Mouse (Mus musculus) neural tube, embryonic 12.5 days (tissue): ENCODE measurements around the gene Dscaml1. TPM values are rescaled to one million over a fixed set of nuclear protein-coding genes. Genes with fewer than 3 reads are reported as not detected.

ENCODE experiments used
- ATAC-seq: fragments of 200-750 bp; cut with Nextera tagmentation; 2 replicates; pipeline ENCODE4 v1.8.0; 2017; ENCODE audit warnings: low read depth, mild to moderate bottlenecking, moderate TSS enrichment, moderate library complexity; ENCODE audit not compliant: low FRiP score
- H3K27ac ChIP-seq: fragments of 300-500 bp; sonication (generic); 2 replicates; pipeline ENCODE4 v1.5.1; 2016
- H3K27me3 ChIP-seq: fragments of 300-500 bp; sonication (generic); replicated peaks from 2 replicates; pipeline ENCODE4 v1.6.1; 2016; ENCODE audit warnings: mild to moderate bottlenecking
- H3K36me3 ChIP-seq: fragments of 300-500 bp; sonication (generic); 2 replicates; pipeline ENCODE4 v1.6.1; 2016; ENCODE audit warnings: mild to moderate bottlenecking
- H3K4me1 ChIP-seq: fragments of 300-500 bp; sonication (generic); 2 replicates; pipeline ENCODE4 v1.6.1; 2016
- H3K4me2 ChIP-seq: fragments of 300-500 bp; sonication (generic); replicated peaks from 2 replicates; pipeline ENCODE4 v1.6.1; 2016; ENCODE audit warnings: mild to moderate bottlenecking
- H3K4me3 ChIP-seq: fragments of 300-500 bp; sonication (generic); 2 replicates; pipeline ENCODE4 v1.5.1; 2016
- H3K9ac ChIP-seq: fragments of 300-500 bp; sonication (generic); 2 replicates; pipeline ENCODE4 v1.6.1; 2016; ENCODE audit warnings: mild to moderate bottlenecking
- H3K9me3 ChIP-seq: fragments of 300-500 bp; sonication (generic); 2 replicates; pipeline ENCODE4 v1.6.1; 2016; ENCODE audit warnings: mild to moderate bottlenecking
- WGBS: fragments of 180-500 bp; shearing (Covaris S2); methylation state at CpG from one replicate; pipeline ENCODE4 v1.1.7; 2016; 5-methylcytosine and 5-hydroxymethylcytosine counted together
- polyA plus RNA-seq: library from polyadenylated mRNA; unstranded; fragments of >200 nt; fragmentation: Nextera tagmentation; extraction: Ambion mirVana; gene quantifications from 2 replicates; pipeline ENCODE4 v1.2.1, GENCODE M21; 2016

Dscaml1 gene
- polyA plus RNA-seq, 1 experiment from 2014 or later, result 6.5 TPM

DNA sequence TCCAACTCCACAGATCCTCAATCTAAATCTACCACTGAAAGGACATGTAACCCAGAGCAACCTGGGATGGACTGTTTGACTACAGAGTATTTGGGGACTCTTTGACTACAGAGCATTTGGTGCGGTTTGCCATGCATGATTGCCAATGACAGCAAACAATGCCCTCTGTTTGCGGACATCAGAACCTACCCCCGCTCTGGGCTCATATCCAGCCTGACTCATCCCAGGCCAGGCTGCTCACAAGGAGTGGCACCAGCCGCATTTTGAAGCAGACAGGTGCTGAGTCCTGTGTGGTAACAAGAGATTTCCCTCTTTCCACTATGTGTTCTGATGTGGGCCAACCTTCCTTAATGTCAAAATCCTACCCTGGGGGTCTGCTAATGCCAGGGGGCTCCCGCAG is 171.7 kb downstream of the Dscaml1 start:
- H3K9me3 ChIP-seq, result no peaks in the 10 kb centered on the region
- H3K4me1 ChIP-seq, result no peaks in the 10 kb centered on the region
- no peaks in the 10 kb centered on the region for H3K36me3 ChIP-seq
- WGBS, result 65% methylated on average over 5 of the region's 5 CpGs
- H3K4me2 ChIP-seq, result no peak overlapping the region
- H3K4me3 ChIP-seq, result no peak overlapping the region
- H3K27ac ChIP-seq, result no peak overlapping the region
- H3K9ac ChIP-seq, result no peak overlapping the region
- no peaks in the 10 kb centered on the region for H3K27me3 ChIP-seq
- no peak for ATAC-seq

DNA sequence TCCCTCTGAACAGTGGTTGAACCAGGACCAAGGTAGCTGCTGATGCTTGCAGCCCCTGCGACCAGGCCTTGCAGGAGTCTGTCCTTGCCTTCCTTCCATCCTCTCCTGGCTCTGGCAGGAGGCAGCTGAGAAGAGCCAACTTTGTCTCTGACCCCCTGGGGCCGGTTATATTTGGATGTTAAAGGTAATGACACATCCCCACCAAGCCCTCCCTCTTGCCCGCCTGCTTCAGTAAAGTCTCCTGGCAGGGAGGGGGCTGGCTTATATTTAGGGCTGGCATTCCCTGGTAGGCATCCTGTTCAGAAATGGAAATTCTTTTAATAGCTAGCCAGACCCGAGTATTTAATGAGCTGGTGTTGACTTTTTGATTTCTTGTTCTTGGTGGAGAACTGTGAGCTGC is 172.9 kb downstream of the Dscaml1 start:
- no peak overlapping the region for H3K9ac ChIP-seq
- H3K4me1 ChIP-seq, result no peaks in the 10 kb centered on the region
- no peak for ATAC-seq
- H3K27ac ChIP-seq, result no peak overlapping the region
- no peaks in the 10 kb centered on the region for H3K36me3 ChIP-seq
- WGBS, result 56% methylated on average over 4 of the region's 4 CpGs
- no peak overlapping the region for H3K4me2 ChIP-seq
- H3K9me3 ChIP-seq, result no peaks in the 10 kb centered on the region
- no peaks in the 10 kb centered on the region for H3K27me3 ChIP-seq
- H3K4me3 ChIP-seq, result no peak overlapping the region

DNA sequence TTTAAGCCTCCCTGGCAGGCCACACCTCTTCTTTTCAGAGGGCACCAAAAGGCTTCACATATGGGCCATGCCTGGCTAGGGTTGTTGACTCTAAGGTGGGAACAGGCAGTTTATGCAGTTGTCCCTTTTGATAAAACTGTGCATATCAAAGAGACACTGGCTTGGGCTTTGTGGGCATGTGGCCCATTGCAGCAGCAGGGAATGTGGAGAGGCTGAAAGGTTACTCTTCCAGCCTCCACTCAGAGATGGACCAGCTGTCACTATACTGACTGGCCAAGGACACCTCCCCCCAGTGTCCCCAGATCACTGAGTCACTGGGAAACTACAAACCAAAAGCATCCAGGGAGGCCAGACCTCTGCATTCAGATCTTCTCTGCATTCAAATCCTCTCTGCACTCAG is 180.9 kb downstream of the Dscaml1 start:
- no peaks in the 10 kb centered on the region for H3K27me3 ChIP-seq
- no peak overlapping the region for H3K9ac ChIP-seq
- no peak for ATAC-seq
- peaks cover 20% of the 10 kb centered on the region for H3K4me1 ChIP-seq
- no peak overlapping the region for H3K27ac ChIP-seq
- H3K4me3 ChIP-seq, result no peak overlapping the region
- H3K4me2 ChIP-seq, result no peak overlapping the region
- no peaks in the 10 kb centered on the region for H3K9me3 ChIP-seq
- H3K36me3 ChIP-seq, result no peaks in the 10 kb centered on the region

DNA sequence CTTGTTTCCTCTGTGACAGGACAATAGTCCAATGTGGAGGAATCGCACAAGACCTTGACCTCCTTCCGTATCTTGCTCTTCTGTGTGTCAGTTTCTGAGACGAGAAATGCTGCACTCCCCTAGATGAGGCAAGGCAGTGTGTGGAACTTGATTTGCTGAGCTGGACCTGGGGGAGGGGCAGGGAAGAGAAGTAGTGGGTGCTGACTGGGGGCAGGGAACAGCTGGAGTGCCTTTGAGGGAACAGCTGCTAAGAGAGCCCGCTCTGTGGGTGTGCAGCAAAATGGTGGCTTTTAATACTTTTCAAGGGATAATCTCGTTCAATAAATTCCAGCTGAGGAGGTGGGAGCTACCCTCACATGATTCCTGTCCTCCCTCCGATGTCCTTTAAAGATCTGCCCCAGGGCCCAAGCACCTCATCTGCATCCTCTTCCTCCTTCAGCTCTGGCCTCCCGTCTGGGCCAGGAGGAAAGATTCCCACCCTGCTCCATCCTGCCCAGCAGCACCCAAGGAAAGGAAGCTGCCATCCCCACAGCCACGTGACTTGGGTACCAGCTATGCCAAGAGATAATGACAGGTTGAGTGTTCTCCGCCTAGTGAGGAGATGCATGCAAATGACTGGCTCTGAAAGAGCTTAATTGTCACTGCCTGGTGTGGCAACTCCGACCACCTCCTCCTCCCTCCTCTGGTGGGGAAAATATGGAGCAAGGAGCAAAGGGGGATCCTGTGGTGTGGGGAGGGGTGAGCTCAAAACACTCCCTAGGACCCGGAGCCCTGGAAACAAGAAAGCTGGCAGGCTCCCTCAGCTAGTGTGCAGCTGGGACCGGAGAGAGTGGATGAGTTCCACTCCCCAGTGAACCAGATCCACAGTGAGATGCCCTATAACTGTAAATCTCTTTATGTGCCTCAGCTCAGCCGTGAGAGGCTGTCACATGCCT is 181.9 kb downstream of the Dscaml1 start:
- ATAC-seq, result peak; percentile 71
- H3K4me2 ChIP-seq, result peak overlapping the region; percentile 14; the same call in 1 of the 2 replicates
- peak overlapping the region; percentile 68; the same call in 1 of the 2 replicates for H3K27ac ChIP-seq
- no peaks in the 10 kb centered on the region for H3K36me3 ChIP-seq
- H3K9me3 ChIP-seq, result no peaks in the 10 kb centered on the region
- H3K4me3 ChIP-seq, result no peak overlapping the region
- H3K27me3 ChIP-seq, result no peaks in the 10 kb centered on the region
- WGBS, result 23% methylated on average over 13 of the region's 13 CpGs
- H3K9ac ChIP-seq, result no peak overlapping the region
- peaks cover 20% of the 10 kb centered on the region for H3K4me1 ChIP-seq

DNA sequence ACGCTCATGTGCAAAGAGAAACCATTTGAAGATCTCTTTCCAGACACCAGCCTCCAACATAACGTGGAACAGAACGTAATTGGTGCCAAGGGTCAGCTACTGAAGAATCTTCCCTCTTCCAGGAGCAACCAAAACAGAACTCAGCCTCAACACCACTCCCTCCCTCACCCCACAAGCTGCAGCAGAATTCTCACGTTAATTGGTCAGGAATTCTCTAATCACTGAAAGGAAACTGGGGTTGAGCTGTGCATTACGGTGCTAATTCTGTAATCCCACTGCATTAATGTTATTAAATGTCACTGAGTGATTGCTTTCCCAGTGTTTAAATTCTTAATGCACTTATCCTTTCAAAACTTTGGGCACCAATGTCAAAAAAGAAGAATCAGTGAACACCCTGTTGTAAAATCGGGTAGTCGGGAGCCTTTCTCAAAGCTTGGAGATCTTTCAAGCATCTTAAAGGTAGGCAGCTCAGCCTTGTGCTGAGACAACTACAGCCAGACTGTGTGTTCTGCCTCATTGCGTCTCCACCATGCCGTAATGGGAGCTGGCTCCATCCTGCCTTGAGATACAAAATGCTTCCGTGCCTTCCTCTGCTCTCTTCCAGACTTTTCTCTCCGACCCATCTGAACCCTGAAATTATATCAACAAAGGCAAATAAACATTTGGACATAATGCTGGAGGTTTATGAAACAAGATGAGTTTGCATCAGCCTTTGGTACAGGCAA is 184.1 kb downstream of the Dscaml1 start:
- Histone ChIP-seq H3K27ac (no peak overlapping the region), H3K9ac (no peak overlapping the region), H3K36me3 (no peaks in the 10 kb centered on the region), H3K9me3 (no peaks in the 10 kb centered on the region), H3K4me2 (no peak overlapping the region), H3K27me3 (no peaks in the 10 kb centered on the region), H3K4me3 (no peak overlapping the region), H3K4me1 (peaks cover 20% of the 10 kb centered on the region)
- 85% methylated on average over 11 of the region's 11 CpGs for WGBS
- ATAC-seq, result no peak

DNA sequence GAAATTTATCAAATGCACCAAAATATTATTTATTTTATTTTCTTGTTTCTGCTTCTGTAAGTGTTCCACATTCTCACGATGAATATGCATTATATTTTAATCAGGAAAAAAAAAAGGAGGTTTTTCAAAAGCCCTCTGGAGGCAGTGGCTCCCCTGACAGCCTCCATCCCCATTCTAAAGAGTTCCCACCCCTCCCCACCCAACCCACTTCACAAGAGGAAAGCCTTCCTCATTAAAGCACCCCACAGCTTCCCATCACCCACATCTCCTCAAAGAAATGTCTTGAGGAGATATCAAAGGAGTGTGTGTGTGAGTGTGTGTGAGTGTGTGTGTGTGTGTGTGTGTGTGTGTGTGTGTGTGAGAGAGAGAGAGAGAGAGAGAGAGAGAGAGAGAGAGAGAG is 188.2 kb downstream of the Dscaml1 start:
- Histone ChIP-seq H3K27ac (no peak overlapping the region), H3K27me3 (no peaks in the 10 kb centered on the region), H3K9me3 (no peaks in the 10 kb centered on the region), H3K36me3 (no peaks in the 10 kb centered on the region), H3K9ac (no peak overlapping the region), H3K4me3 (no peak overlapping the region), H3K4me2 (no peak overlapping the region), H3K4me1 (peaks cover 7% of the 10 kb centered on the region; the same call in 1 of the 2 replicates)
- ATAC-seq, result no peak
- 73% methylated on average over 1 of the region's 1 CpGs for WGBS

DNA sequence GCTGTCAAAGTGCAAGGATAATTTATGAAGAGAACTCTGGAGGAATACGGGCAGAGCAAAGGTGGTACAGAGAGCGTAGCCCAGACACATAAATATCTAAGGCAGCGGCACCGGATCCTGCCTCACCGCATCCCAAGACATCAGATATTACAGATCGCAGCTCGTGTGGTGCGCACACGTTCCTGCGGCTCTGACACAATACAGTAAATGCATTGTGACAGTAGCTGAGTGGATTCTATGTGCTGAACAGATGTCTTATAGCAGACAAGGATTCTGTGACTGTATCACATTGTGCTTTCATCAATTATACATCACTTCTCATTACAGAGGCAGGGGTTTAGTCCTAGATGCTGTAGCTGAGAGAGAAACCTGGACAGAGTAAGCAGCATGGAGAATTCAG is 191.5 kb downstream of the Dscaml1 start:
- H3K27ac ChIP-seq, result peak overlapping the region; percentile 3; the same call in 1 of the 2 replicates
- ATAC-seq, result no peak
- peaks cover 7% of the 10 kb centered on the region; the same call in 1 of the 2 replicates for H3K4me1 ChIP-seq

DNA sequence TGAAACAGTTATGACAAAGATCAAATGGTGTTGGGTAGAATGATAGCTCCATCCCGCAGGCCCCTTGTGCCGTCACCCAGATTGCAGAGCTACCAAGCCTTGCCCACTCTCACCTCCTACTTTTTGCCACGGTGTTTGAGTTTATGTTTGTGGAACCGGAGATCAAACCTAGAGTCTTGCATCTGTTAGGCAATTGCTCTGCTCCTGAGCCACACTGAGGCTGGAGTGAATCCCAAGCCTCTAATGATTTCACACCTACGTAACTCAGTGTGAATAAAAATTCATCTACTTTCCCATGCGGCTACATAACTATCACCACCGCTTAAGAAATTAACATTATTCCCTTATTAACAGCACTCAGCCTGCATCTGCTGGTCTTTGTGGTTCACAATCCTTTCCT is 192.0 kb downstream of the Dscaml1 start:
- H3K4me1 ChIP-seq, result peaks cover 7% of the 10 kb centered on the region; the same call in 1 of the 2 replicates
- H3K27ac ChIP-seq, result no peak overlapping the region
- WGBS, result 87% methylated on average over 7 of the region's 7 CpGs

More for the DNA sequence above, 191.5 kb downstream of the Dscaml1 start:
- Histone ChIP-seq H3K9ac (no peak overlapping the region), H3K4me2 (no peak overlapping the region), H3K9me3 (no peaks in the 10 kb centered on the region), H3K27me3 (no peaks in the 10 kb centered on the region), H3K4me3 (no peak overlapping the region), H3K36me3 (no peaks in the 10 kb centered on the region)
- 77% methylated on average over 10 of the region's 10 CpGs for WGBS

DNA sequence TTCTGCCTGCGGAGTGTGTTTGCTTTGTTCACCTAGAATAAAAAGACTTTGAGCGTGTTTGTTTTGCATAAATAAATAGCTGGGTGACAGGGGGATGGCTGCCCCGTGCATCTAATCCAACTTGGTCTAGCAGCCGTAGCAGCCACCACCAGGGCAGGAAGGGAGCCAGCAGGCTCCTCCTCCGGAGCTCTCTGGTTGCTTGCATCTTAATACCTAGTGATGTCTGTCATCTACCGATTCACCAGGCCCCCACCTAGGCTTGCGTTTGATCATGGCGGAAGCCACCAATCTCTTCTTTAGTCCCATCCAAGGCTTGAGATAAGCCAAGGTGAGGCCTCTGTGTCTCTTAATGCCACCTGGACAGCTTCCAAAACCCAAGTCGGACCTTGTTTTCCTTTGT is 193.6 kb downstream of the Dscaml1 start:
- 61% methylated on average over 9 of the region's 9 CpGs for WGBS
- no peaks in the 10 kb centered on the region for H3K36me3 ChIP-seq
- no peak for ATAC-seq
- H3K4me2 ChIP-seq, result no peak overlapping the region
- H3K9me3 ChIP-seq, result no peaks in the 10 kb centered on the region
- no peak overlapping the region for H3K9ac ChIP-seq
- no peak overlapping the region for H3K27ac ChIP-seq
- H3K27me3 ChIP-seq, result no peaks in the 10 kb centered on the region
- H3K4me3 ChIP-seq, result no peak overlapping the region
- peaks cover 7% of the 10 kb centered on the region; the same call in 1 of the 2 replicates for H3K4me1 ChIP-seq

More for the DNA sequence above, 192.0 kb downstream of the Dscaml1 start:
- no peak for ATAC-seq
- Histone ChIP-seq H3K36me3 (no peaks in the 10 kb centered on the region), H3K27me3 (no peaks in the 10 kb centered on the region), H3K9me3 (no peaks in the 10 kb centered on the region), H3K4me3 (no peak overlapping the region), H3K4me2 (no peak overlapping the region), H3K9ac (no peak overlapping the region)

DNA sequence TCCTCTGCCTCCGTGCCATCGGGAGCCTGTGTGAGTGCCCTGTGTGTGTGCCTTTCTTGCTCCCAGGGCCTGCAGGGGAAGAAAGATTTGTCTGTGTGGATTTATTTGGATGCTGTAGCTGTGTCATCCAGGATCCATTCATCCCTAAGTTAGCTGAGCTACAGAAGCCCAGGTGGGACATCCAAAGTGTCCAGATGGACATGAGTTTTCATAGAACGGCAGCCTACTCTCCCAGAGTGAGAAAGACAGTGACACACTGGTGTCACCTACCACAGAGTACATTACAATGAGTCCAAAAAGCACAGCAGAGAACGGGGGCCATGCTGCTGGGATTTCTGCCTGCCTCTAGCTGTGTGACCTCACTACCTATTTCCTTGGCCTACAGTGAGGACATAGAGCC is 194.5 kb downstream of the Dscaml1 start:
- no peaks in the 10 kb centered on the region for H3K36me3 ChIP-seq
- no peak overlapping the region for H3K4me3 ChIP-seq
- peaks cover 7% of the 10 kb centered on the region; the same call in 1 of the 2 replicates for H3K4me1 ChIP-seq
- H3K27me3 ChIP-seq, result no peaks in the 10 kb centered on the region
- no peak for ATAC-seq
- no peak overlapping the region for H3K4me2 ChIP-seq
- no peak overlapping the region for H3K27ac ChIP-seq
- no peaks in the 10 kb centered on the region for H3K9me3 ChIP-seq
- H3K9ac ChIP-seq, result no peak overlapping the region
- WGBS, result 87% methylated on average over 4 of the region's 4 CpGs

DNA sequence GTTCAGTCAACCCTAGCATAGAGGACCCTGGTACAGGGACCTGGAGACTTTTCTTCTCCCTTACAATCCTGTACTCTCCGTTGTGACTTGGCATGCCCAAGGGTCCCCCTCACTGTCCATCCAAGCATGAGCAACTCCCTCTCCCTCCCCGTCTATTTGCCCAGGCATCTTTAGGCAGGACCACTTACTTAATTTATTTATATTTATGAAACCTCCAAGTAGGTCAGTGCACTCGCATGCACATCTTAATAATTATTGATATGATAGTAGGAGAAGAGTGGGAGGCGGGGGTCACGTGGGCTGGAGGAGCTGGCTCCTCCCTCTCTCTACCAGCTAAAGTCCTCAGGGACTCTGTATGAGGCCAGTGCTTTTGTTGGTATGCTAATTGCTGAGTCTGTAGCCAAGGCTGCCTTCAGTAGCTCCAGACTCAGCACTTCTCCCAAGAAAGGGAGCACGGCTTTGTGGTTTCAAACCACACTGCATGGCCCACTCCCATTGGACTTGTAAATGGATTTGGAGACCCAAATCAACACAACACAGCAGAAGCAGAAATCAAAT is 199.5 kb downstream of the Dscaml1 start:
- Histone ChIP-seq H3K4me3 (no peak overlapping the region), H3K9me3 (no peaks in the 10 kb centered on the region), H3K36me3 (no peaks in the 10 kb centered on the region), H3K27me3 (no peaks in the 10 kb centered on the region), H3K9ac (no peak overlapping the region), H3K4me2 (no peak overlapping the region), H3K27ac (no peak overlapping the region), H3K4me1 (0 out of 2 replicates have a peak, but pooled peaks cover 3% of the 10 kb centered on the region)
- WGBS, result 55% methylated on average over 6 of the region's 6 CpGs
- peak; percentile 65 for ATAC-seq

DNA sequence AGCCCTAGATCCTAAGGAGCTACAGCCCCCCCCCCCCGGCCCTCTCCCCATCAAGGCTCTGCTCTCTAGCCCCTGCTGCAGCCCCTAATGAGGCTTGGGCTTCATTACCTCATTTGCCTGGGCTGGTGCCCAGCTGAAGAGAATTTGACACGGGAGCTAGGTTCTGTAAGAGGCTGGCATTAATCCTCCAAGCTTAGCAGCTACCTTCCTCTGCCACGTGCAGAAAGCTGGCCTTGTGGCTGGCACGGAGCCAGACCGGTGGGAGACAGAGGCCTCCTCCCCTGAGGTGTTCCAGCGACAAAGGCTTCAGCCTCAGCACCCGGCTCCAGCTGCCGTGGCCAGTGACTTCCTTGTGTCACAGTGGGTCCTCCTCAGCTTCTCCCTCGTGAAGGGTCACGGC is 206.1 kb downstream of the Dscaml1 start:
- H3K27me3 ChIP-seq, result no peaks in the 10 kb centered on the region
- peak overlapping the region; percentile 57 for H3K27ac ChIP-seq
- peak; percentile 86 for ATAC-seq
- H3K9ac ChIP-seq, result no peak overlapping the region
- 47% methylated on average over 10 of the region's 10 CpGs for WGBS
- H3K4me3 ChIP-seq, result no peak overlapping the region
- peak overlapping the region; percentile 14 for H3K4me2 ChIP-seq
- H3K36me3 ChIP-seq, result no peaks in the 10 kb centered on the region
- H3K9me3 ChIP-seq, result no peaks in the 10 kb centered on the region
- H3K4me1 ChIP-seq, result peaks cover 13% of the 10 kb centered on the region
